ENCODE assay signal across 27 mouse cellular contexts in the genomic region with DNA sequence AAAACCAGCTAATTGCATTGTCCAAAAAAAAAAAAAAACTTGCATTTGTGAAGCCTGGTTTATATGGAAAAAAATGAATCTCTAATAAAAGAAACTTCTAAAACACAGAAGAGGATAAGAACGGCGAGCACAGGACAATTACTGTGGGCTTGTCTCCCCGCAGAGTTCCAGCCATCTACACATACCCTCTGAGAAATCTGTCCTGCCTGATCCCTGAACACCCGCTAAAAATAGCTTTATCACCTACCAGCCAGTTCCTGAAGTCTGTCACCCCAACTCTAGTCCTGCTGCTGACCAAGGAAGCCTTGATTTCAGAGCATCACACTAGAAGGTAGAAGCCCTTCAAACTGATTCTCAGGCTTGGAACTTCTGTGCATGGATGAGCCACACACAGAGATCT.
"Had no signal": no experiment of that assay in that cellular context is flagged by ENCODE, and none has a peak within 500 bp of the region (broad histone marks: within the 10 kb centered on the region; RNA-seq: fewer than 3 reads in every experiment).

No protein-coding gene starts in this region.

- H3K27ac ChIP-seq: gastrocnemius, adult 2 months; heart, adult 2 months; hindbrain, embryonic 10.5 days; hindbrain, embryonic 12.5 days; hindbrain, embryonic 14.5 days; intestine, embryonic 15.5 days; layer of hippocampus, adult 2 months; left cerebral cortex, adult 2 months; limb, embryonic 10.5 days; limb, embryonic 12.5 days; liver, embryonic 13.5 days; liver, embryonic 15.5 days had no signal

- H3K4me1 ChIP-seq: intestine, embryonic 15.5 days; liver, embryonic 13.5 days; liver, embryonic 15.5 days had no signal

- H3K9me3 ChIP-seq: hindbrain, embryonic 10.5 days; hindbrain, embryonic 12.5 days; intestine, embryonic 15.5 days; limb, embryonic 10.5 days; limb, embryonic 12.5 days; liver, embryonic 13.5 days; liver, embryonic 15.5 days had no signal

- H3K4me2 ChIP-seq: hindbrain, embryonic 12.5 days; hindbrain, embryonic 14.5 days; intestine, embryonic 15.5 days; limb, embryonic 12.5 days; liver, embryonic 11.5 days; liver, embryonic 13.5 days; liver, embryonic 15.5 days had no signal

- H3K27me3 ChIP-seq: hindbrain, embryonic 12.5 days; intestine, embryonic 15.5 days; limb, embryonic 12.5 days; liver, embryonic 13.5 days; liver, embryonic 15.5 days had no signal

- H3K36me3 ChIP-seq: hindbrain, embryonic 10.5 days; hindbrain, embryonic 12.5 days; intestine, embryonic 15.5 days; limb, embryonic 10.5 days; limb, embryonic 12.5 days; liver, embryonic 13.5 days; liver, embryonic 15.5 days had no signal

- DNase-seq: gastrocnemius, adult 2 months; gastrocnemius, postnatal 10 days; gastrocnemius, postnatal 25 days; heart, adult 2 months; heart, postnatal 36 days; kidney, adult 18-20 months; kidney, adult 8-10 months; kidney, postnatal 10 days; kidney, postnatal 25 days; kidney, postnatal 4 days; liver; liver, embryonic 13.5 days; liver, postnatal 0 days had no signal

- ATAC-seq: forebrain, embryonic 16.5 days; hindbrain, embryonic 16.5 days; inflammation-experienced regulatory T-cells, adult 6 months; intestine, embryonic 15.5 days; intestine, postnatal 0 days; liver, postnatal 0 days had no signal

- H3K4me3 ChIP-seq: gastrocnemius, adult 2 months; heart, adult 2 months; hindbrain, embryonic 10.5 days; hindbrain, embryonic 12.5 days; intestine, embryonic 15.5 days; layer of hippocampus, adult 2 months; left cerebral cortex, adult 2 months; limb, embryonic 10.5 days; limb, embryonic 12.5 days; liver, embryonic 13.5 days; liver, embryonic 15.5 days had no signal

- H3K9ac ChIP-seq: hindbrain, embryonic 12.5 days; hindbrain, embryonic 14.5 days; intestine, embryonic 15.5 days; limb, embryonic 12.5 days; liver, embryonic 13.5 days; liver, embryonic 15.5 days; liver, postnatal 0 days had no signal
